In the genomic region with DNA sequence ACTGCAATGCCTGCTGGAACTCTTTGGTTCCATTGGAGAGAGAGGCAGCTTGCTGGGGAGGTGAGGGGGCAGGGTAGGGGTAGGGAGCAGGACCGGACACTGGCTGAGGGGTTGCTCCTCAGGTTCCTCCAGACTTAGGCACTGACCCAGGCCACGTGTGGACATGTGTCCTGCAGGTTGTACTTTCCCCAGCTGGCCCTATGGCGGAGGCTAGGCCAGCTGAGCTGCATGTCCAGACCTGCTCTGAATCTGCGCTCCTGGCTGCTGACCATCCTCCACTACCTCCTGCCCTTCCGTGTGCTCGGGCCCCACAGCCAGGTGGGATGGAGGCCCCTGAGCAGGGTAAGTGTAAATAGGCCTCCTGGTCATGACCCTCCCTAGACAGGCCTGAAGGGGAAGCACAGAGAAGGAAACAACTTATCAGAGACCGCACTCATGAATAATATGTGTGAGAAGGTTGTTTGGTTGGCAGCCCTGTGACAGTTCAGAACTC, we compare ENCODE assay signal across 8 mouse cellular contexts.
A peak's percentile ranks its signal among the peaks of the same experiment; 100 is the strongest.
DNase-seq lines count a peak whose midpoint lies in the region; ATAC-seq and TF ChIP-seq lines count a peak whose summit lies in the region.
"Not testable (repeated sequence)": the region's sequence is repeated elsewhere in the genome, so short reads cannot be mapped to it uniquely, and the experiment has no call there.

No protein-coding gene starts in this region.

- TF ChIP-seq EP300 in liver, postnatal 0 days (IDR thresholded peaks at IDR 0.05; ENCODE audit: low read depth), result not testable (repeated sequence)

- not testable (repeated sequence) for H3K9ac ChIP-seq in heart, embryonic 15.5 days; kidney, postnatal 0 days (ENCODE audit: low read depth, low read length); liver, postnatal 0 days (replicated peaks); neural tube, embryonic 11.5 days (ENCODE audit: low read length)

- H3K4me1 ChIP-seq in forebrain, embryonic 10.5 days; heart, embryonic 15.5 days (replicated peaks); kidney, postnatal 0 days (replicated peaks; ENCODE audit: insufficient read depth, low read length); liver, postnatal 0 days (ENCODE audit: insufficient read depth); neural tube, embryonic 11.5 days (ENCODE audit: control insufficient read depth, insufficient read depth, low read length): not testable (repeated sequence)

- not testable (repeated sequence) for H3K4me3 ChIP-seq in forebrain, embryonic 10.5 days; heart, embryonic 15.5 days; kidney, postnatal 0 days (replicated peaks; ENCODE audit: low read depth, low read length); liver, postnatal 0 days (ENCODE audit: low read depth, low read length); neural tube, embryonic 11.5 days (ENCODE audit: low read depth, low read length)

- H3K27me3 ChIP-seq in forebrain, embryonic 10.5 days (ENCODE audit: poor library complexity, severe bottlenecking); heart, embryonic 15.5 days; kidney, postnatal 0 days (ENCODE audit: insufficient read depth, low read length); liver, postnatal 0 days (ENCODE audit: insufficient read depth, low read length); neural tube, embryonic 11.5 days (ENCODE audit: control insufficient read depth, insufficient read depth, low read length): not testable (repeated sequence)

- peaks cover 33% of the 10 kb centered on the region for H3K9me3 ChIP-seq in forebrain, embryonic 10.5 days
- H3K9me3 ChIP-seq in heart, embryonic 15.5 days (replicated peaks); kidney, postnatal 0 days (replicated peaks; ENCODE audit: low read length); liver, postnatal 0 days (ENCODE audit: low read length): not testable (repeated sequence)
- H3K9me3 ChIP-seq in neural tube, embryonic 11.5 days (ENCODE audit: control insufficient read depth, low read length), result peaks cover 20% of the 10 kb centered on the region

- H3K36me3 ChIP-seq in forebrain, embryonic 10.5 days (replicated peaks), result peaks cover 15% of the 10 kb centered on the region
- not testable (repeated sequence) for H3K36me3 ChIP-seq in heart, embryonic 15.5 days; kidney, postnatal 0 days (ENCODE audit: insufficient read depth, low read length); liver, postnatal 0 days (replicated peaks; ENCODE audit: insufficient read depth, low read length); neural tube, embryonic 11.5 days (ENCODE audit: control insufficient read depth, insufficient read depth, low read length)

- 91% methylated on average over 5 of the region's 7 CpGs for WGBS in forebrain, embryonic 10.5 days
- 90% methylated on average over 5 of the region's 7 CpGs for WGBS in heart, embryonic 15.5 days
- 90% methylated on average over 4 of the region's 7 CpGs for WGBS in kidney, postnatal 0 days
- WGBS in liver, postnatal 0 days (ENCODE audit: insufficient replicate concordance), result 74% methylated on average over 5 of the region's 7 CpGs
- 94% methylated on average over 5 of the region's 7 CpGs for WGBS in neural tube, embryonic 11.5 days

- DNase-seq in CD4-positive, CD25-positive, alpha-beta regulatory T cell, adult 2 months (ENCODE audit: low read depth, low spot score), result peak; percentile 48
- peak; percentile 21 for DNase-seq in forebrain, embryonic 10.5 days (ENCODE audit: extremely low spot score, low spot score)
- DNase-seq in kidney, postnatal 0 days (ENCODE audit: low spot score), result not testable (repeated sequence)
- DNase-seq in liver, postnatal 0 days, result peak; percentile 46
- peak; percentile 33 for DNase-seq in neural tube, embryonic 11.5 days (ENCODE audit: low spot score)
- peak; percentile 84 for DNase-seq in testis, postnatal 10 days (ENCODE audit: low spot score)

- H3K27ac ChIP-seq in forebrain, embryonic 10.5 days; heart, embryonic 15.5 days; kidney, postnatal 0 days; liver, postnatal 0 days (ENCODE audit: low read depth); neural tube, embryonic 11.5 days (ENCODE audit: low read depth, low read length): not testable (repeated sequence)

- not testable (repeated sequence) for TF ChIP-seq CTCF in kidney, postnatal 0 days (IDR thresholded peaks at IDR 0.05; ENCODE audit: low read depth); liver, postnatal 0 days (IDR thresholded peaks at IDR 0.05; ENCODE audit: low read depth)

- peak; percentile 21 for ATAC-seq in cerebellum, adult (ENCODE audit: insufficient number of reproducible peaks, low FRiP score, low TSS enrichment)
- peak; percentile 38 for ATAC-seq in heart, embryonic 15.5 days (replicated peaks; ENCODE audit: insufficient number of reproducible peaks, insufficient read depth, low FRiP score, low read depth)
- peak; percentile 41 for ATAC-seq in kidney, postnatal 0 days (replicated peaks; ENCODE audit: low FRiP score, low read depth)
- ATAC-seq in liver, postnatal 0 days, result peak; percentile 4
- ATAC-seq in neural tube, embryonic 11.5 days (ENCODE audit: insufficient read depth, low FRiP score, low TSS enrichment), result peak; percentile 49

- not testable (repeated sequence) for H3K4me2 ChIP-seq in heart, embryonic 15.5 days; kidney, postnatal 0 days (ENCODE audit: low read length); liver, postnatal 0 days (ENCODE audit: low read depth, low read length); neural tube, embryonic 11.5 days (ENCODE audit: low read depth)
